Mouse (Mus musculus) kidney, postnatal 0 days (tissue): Measurements from ENCODE around the gene Papss2. TPM values are rescaled to one million over a fixed set of nuclear protein-coding genes. Genes with fewer than 3 reads are reported as not detected.

ENCODE experiments used
- ATAC-seq: fragments of 200-750 bp; cut with Nextera tagmentation; replicated peaks from 2 replicates; pipeline ENCODE4 v1.8.0; 2017; ENCODE audit warnings: low read depth, moderate number of reproducible peaks, moderate TSS enrichment, moderate library complexity; ENCODE audit not compliant: low FRiP score
- DNase-seq: peaks from one replicate; pipeline ENCODE4 v3.0.0-alpha.2; 2016; ENCODE audit warnings: low spot score
- H3K27ac ChIP-seq: fragments of 300-500 bp; sonication (generic); 2 replicates; pipeline ENCODE4 v1.5.1; 2014; ENCODE audit warnings: mild to moderate bottlenecking
- H3K27me3 ChIP-seq: fragments of 300-500 bp; sonication (generic); 2 replicates; pipeline ENCODE4 v1.6.1; 2014; ENCODE audit warnings: low read length, mixed read lengths; ENCODE audit not compliant: insufficient read depth
- H3K36me3 ChIP-seq: fragments of 300-500 bp; sonication (generic); 2 replicates; pipeline ENCODE4 v1.6.1; 2014; ENCODE audit warnings: low read length, mixed read lengths; ENCODE audit not compliant: insufficient read depth
- H3K4me1 ChIP-seq: fragments of 300-500 bp; sonication (generic); replicated peaks from 2 replicates; pipeline ENCODE4 v1.6.1; 2014; ENCODE audit warnings: antibody characterized with exemption, low read length, mixed read lengths; ENCODE audit not compliant: insufficient read depth
- H3K4me2 ChIP-seq: fragments of 300-500 bp; sonication (generic); 2 replicates; pipeline ENCODE4 v1.6.1; 2014; ENCODE audit warnings: mild to moderate bottlenecking, low read length, moderate library complexity, mixed read lengths
- H3K4me3 ChIP-seq: fragments of 300-500 bp; sonication (generic); replicated peaks from 2 replicates; pipeline ENCODE4 v1.5.1; 2014; ENCODE audit warnings: low read depth, low read length
- H3K9ac ChIP-seq: fragments of 300-500 bp; sonication (generic); 2 replicates; pipeline ENCODE4 v1.6.1; 2014; ENCODE audit warnings: low read depth, low read length
- H3K9me3 ChIP-seq: fragments of 300-500 bp; sonication (generic); replicated peaks from 2 replicates; pipeline ENCODE4 v1.6.1; 2016; ENCODE audit warnings: low read length, inconsistent platforms, mixed read lengths
- CTCF ChIP-seq: IDR thresholded peaks from 2 replicates; pipeline ENCODE4 v1.5.1; 2016; ENCODE audit warnings: antibody characterized with exemption, low read depth, mild to moderate bottlenecking, moderate library complexity
- WGBS: fragments of 180-500 bp; shearing (Covaris S2); extraction: QIAGEN DNeasy Blood & Tissue Kit; methylation state at CpG from one replicate; pipeline ENCODE4 v1.1.7; 2014; 5-methylcytosine and 5-hydroxymethylcytosine counted together
- polyA plus RNA-seq: library from polyadenylated mRNA; unstranded; fragments of >200 nt; fragmentation: Nextera tagmentation; extraction: Ambion mirVana; gene quantifications from 2 replicates; pipeline ENCODE4 v1.2.1, GENCODE M21; 2015

Papss2 gene
- polyA plus RNA-seq, 1 experiment from 2014 or later: 28.3 TPM

GRCm38 (mm10) chr19:32553310-32553709 lies 42.3 kb upstream of the Papss2 start:
- no peak overlapping the region for H3K27ac ChIP-seq
- no peaks in the 10 kb centered on the region for H3K9me3 ChIP-seq
- DNase-seq (no peak), ATAC-seq (no peak)
- TF ChIP-seq CTCF: no peak
- H3K4me1 ChIP-seq: no peaks in the 10 kb centered on the region
- no peaks in the 10 kb centered on the region for H3K36me3 ChIP-seq
- no peak overlapping the region for H3K4me2 ChIP-seq
- no peaks in the 10 kb centered on the region for H3K27me3 ChIP-seq
- H3K4me3 ChIP-seq: no peak overlapping the region
- 66% methylated on average over 3 of the region's 3 CpGs for WGBS
- H3K9ac ChIP-seq: no peak overlapping the region

DNA sequence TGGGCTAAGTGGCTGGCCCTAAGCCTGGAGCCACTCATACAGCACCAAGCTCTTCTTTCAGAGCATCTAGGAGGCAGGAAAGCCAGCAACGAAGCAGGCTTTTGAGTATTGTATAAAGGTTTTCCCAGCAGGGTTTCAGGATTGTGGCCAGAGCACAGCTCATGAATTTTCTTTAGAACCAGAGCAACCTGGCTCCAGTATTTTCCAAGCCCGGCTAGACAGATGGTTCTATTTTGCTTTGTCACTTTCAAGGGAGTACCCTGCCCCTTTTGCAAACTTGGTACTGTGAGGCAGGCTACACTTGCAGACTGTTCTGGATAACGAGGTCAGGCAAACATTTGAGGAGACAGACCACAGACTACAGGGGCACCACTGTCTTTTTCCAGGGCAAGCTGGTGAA lies 40.3 kb upstream of the Papss2 start:
- no peak for DNase-seq
- TF ChIP-seq CTCF: no peak

DNA sequence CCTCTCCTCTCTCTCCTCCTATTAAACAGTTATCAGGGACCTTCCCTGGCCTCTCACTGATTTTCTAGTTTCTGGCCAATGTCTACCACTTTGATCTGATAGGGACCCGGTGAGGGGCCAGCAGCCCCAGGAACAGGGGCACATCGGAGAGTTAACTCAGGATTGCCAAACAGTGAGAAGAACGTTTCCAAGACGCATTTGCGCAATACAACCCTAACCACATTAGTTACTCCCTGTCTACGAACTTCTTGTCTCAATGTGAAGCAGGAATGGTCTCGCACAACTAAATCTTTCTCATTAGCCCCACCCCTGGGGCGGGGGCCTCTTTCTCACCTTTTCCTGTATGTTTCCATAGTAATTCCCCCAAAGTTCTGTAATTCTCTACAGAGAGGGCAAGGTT lies 28.6 kb upstream of the Papss2 start:
- TF ChIP-seq CTCF: no peak
- no peaks in the 10 kb centered on the region for H3K4me1 ChIP-seq
- no peak for ATAC-seq
- whole genome bisulfite sequencing: 79% methylated on average over 8 of the region's 8 CpGs
- H3K36me3 ChIP-seq: no peaks in the 10 kb centered on the region
- H3K27ac ChIP-seq: no peak overlapping the region
- DNase-seq: no peak
- H3K9me3 ChIP-seq: no peaks in the 10 kb centered on the region
- no peak overlapping the region for H3K4me3 ChIP-seq
- no peak overlapping the region for H3K4me2 ChIP-seq
- H3K9ac ChIP-seq: no peak overlapping the region
- H3K27me3 ChIP-seq: no peaks in the 10 kb centered on the region

More for the DNA sequence above, 40.3 kb upstream of the Papss2 start:
- Histone ChIP-seq H3K4me1 (no peaks in the 10 kb centered on the region), H3K27ac (no peak overlapping the region), H3K27me3 (no peaks in the 10 kb centered on the region), H3K4me3 (no peak overlapping the region), H3K9me3 (no peaks in the 10 kb centered on the region), H3K4me2 (no peak overlapping the region), H3K9ac (no peak overlapping the region), H3K36me3 (no peaks in the 10 kb centered on the region)
- ATAC-seq: no peak
- 41% methylated on average over 3 of the region's 3 CpGs for WGBS

DNA sequence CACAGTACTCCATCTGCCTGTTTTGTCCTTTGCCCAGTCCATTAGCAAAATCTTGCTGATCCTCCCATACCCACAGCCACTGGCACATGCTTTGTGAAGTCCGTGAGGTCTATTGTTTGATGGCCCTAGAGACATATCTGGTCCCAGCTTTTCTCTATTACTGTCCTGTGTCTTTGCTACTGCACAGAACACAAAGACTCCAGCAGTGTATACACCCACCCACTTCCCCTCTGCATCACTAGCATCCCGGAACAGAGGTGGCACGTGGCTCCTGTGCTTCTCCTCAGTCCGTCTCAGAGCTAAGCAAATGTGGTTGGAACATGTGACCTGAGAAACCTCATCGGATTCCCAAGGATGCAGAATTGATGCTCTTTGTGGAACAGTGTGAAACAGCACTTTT lies 28.1 kb upstream of the Papss2 start:
- no peak overlapping the region for H3K4me2 ChIP-seq
- no peaks in the 10 kb centered on the region for H3K27me3 ChIP-seq
- no peaks in the 10 kb centered on the region for H3K36me3 ChIP-seq
- no peak overlapping the region for H3K27ac ChIP-seq
- no peak overlapping the region for H3K4me3 ChIP-seq
- no peaks in the 10 kb centered on the region for H3K9me3 ChIP-seq
- DNase-seq (no peak), ATAC-seq (no peak)
- no peaks in the 10 kb centered on the region for H3K4me1 ChIP-seq
- TF ChIP-seq CTCF: no peak
- H3K9ac ChIP-seq: no peak overlapping the region
- WGBS: 87% methylated on average over 5 of the region's 5 CpGs

DNA sequence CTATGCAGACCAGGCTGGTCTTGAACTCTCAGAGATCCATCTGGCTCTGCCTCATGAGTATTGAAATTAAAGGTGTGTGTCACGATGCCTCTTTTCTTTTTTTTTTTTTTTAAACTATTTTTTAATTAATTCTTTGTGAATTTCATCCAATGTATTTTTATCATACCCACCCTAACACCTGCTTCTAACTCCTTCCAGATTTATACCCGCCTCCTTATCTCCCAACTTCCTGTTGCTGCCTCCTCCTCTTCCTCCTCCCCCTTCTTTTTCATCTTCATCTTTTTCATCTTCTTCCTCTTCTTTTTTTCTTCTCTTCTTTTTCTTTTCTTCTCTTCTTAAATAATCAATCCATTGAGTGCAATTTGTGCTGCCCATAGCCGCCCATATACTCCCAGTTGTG lies 27.1 kb upstream of the Papss2 start:
- H3K4me1 ChIP-seq: no peaks in the 10 kb centered on the region
- TF ChIP-seq CTCF: no peak
- H3K9me3 ChIP-seq: no peaks in the 10 kb centered on the region
- H3K4me2 ChIP-seq: no peak overlapping the region
- H3K36me3 ChIP-seq: no peaks in the 10 kb centered on the region
- H3K27ac ChIP-seq: no peak overlapping the region
- H3K27me3 ChIP-seq: no peaks in the 10 kb centered on the region
- 87% methylated on average over 3 of the region's 3 CpGs for WGBS
- no peak for ATAC-seq
- H3K4me3 ChIP-seq: no peak overlapping the region
- no peak overlapping the region for H3K9ac ChIP-seq
- DNase-seq: no peak

DNA sequence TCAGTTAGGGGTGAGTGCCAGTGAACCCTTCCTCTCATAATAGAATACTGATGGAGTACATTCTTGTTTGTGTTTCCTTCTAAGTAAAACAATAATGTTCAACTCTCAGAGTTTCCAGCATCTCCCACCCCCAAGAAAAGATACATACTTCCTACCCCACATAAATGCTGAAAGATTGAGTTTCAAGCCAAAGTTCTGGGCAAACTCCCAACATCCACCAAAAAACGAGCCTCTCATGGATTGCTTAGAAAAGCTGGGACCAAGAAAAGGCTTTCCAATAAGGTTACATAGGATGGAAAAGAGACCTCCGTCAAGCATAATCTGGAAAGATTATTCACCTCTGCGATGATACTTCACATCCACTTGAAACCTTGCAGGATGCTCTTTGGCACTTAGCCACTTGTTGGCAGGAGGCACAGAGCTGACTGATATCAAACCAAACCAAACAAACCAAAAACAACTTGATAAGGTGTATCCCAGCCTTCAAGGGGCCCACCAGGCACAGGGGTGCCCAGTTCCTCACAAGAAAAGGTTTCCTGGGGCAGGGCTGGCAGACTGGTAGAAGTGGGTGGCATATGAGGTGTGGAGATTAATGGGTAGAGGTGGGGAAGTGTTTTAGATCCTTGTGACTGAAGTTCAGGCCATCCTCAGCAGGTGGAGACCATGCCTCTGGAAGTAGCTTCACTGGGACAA lies 26.5 kb upstream of the Papss2 start:
- H3K36me3 ChIP-seq: no peaks in the 10 kb centered on the region
- H3K4me2 ChIP-seq: no peak overlapping the region
- H3K9ac ChIP-seq: no peak overlapping the region
- no peak for ATAC-seq
- H3K27me3 ChIP-seq: no peaks in the 10 kb centered on the region
- H3K27ac ChIP-seq: no peak overlapping the region
- WGBS: 80% methylated on average over 3 of the region's 3 CpGs
- no peak overlapping the region for H3K4me3 ChIP-seq
- TF ChIP-seq CTCF: no peak
- no peaks in the 10 kb centered on the region for H3K4me1 ChIP-seq
- DNase-seq: no peak
- no peaks in the 10 kb centered on the region for H3K9me3 ChIP-seq

DNA sequence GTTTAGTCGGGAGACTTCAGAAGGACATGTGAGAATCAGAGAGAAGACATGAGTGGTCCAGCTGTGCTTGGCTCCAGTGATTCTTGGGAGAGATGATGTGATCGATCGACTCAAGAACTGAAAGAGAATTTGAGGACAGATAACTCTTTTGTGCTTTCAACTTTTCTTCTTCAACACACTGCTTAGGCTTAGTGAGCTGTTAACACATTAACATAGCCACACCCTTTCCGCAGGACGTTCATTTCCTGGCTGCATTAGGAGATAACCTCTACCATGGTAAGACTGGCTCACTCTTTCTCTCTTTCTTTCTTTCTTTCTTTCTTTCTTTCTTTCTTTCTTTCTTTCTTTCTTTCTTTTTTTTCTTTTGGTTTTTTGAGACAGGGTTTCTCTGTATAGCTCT lies 25.9 kb upstream of the Papss2 start:
- H3K4me2 ChIP-seq: no peak overlapping the region
- no peak overlapping the region for H3K9ac ChIP-seq
- no peak for DNase-seq
- no peak for ATAC-seq
- H3K27me3 ChIP-seq: no peaks in the 10 kb centered on the region
- H3K4me1 ChIP-seq: no peaks in the 10 kb centered on the region
- no peak overlapping the region for H3K27ac ChIP-seq
- no peaks in the 10 kb centered on the region for H3K36me3 ChIP-seq
- WGBS: 81% methylated on average over 5 of the region's 5 CpGs
- no peaks in the 10 kb centered on the region for H3K9me3 ChIP-seq
- H3K4me3 ChIP-seq: no peak overlapping the region
- no peak for TF ChIP-seq CTCF
